In genomic region chr6:88190310-88191023, GRCm38 (mm10) we compare ENCODE assay signal across 9 mouse cellular contexts. TPM values are rescaled to one million over a fixed set of nuclear protein-coding genes. Genes with fewer than 3 reads are reported as not detected.
DNase-seq lines count a peak whose midpoint lies in the region; ATAC-seq lines count a peak whose summit lies in the region.
"Had no signal": no experiment of that assay in that cellular context is flagged by ENCODE, and none has a peak within 500 bp of the region (broad histone marks: within the 10 kb centered on the region; RNA-seq: fewer than 3 reads in every experiment).

No protein-coding gene starts in this region.

- H3K27me3 ChIP-seq in megakaryocyte, embryonic 14.5 days (replicated peaks), result peaks cover 78% of the 10 kb centered on the region
- peaks cover 94% of the 10 kb centered on the region for H3K27me3 ChIP-seq in heart, embryonic 15.5 days
- H3K27me3 ChIP-seq in liver, embryonic 16.5 days (ENCODE audit: control insufficient read depth, insufficient read depth, low read depth, low read length), result peaks cover 85% of the 10 kb centered on the region
- H3K27me3 ChIP-seq in neural tube, embryonic 15.5 days (replicated peaks), result peaks cover 86% of the 10 kb centered on the region

- H3K4me3 ChIP-seq in megakaryocyte, embryonic 14.5 days (replicated peaks), result peak overlapping the region; percentile 53
- peak overlapping the region; percentile 58 for H3K4me3 ChIP-seq in heart, embryonic 15.5 days
- H3K4me3 ChIP-seq in liver, embryonic 16.5 days (ENCODE audit: low read depth, low read length), result no peak overlapping the region
- peak overlapping the region; percentile 55; the same call in 1 of the 2 replicates for H3K4me3 ChIP-seq in neural tube, embryonic 15.5 days (replicated peaks)

- no peak overlapping the region for H3K27ac ChIP-seq in heart, embryonic 15.5 days
- no peak overlapping the region for H3K27ac ChIP-seq in liver, embryonic 16.5 days (ENCODE audit: low read length)
- no peak overlapping the region for H3K27ac ChIP-seq in neural tube, embryonic 15.5 days (replicated peaks)

- peaks cover 43% of the 10 kb centered on the region for H3K36me3 ChIP-seq in megakaryocyte, embryonic 14.5 days (replicated peaks; ENCODE audit: low read length)
- no peaks in the 10 kb centered on the region for H3K36me3 ChIP-seq in heart, embryonic 15.5 days
- no peaks in the 10 kb centered on the region for H3K36me3 ChIP-seq in liver, embryonic 16.5 days (ENCODE audit: control insufficient read depth, insufficient read depth)
- H3K36me3 ChIP-seq in neural tube, embryonic 15.5 days, result no peaks in the 10 kb centered on the region

- no peak for DNase-seq in cerebellum, postnatal 14 days
- DNase-seq in B cell, adult 2 months, result no peak
- no peak for DNase-seq in left cerebral cortex, postnatal 4 days

- peak overlapping the region; percentile 76 for H3K4me2 ChIP-seq in heart, embryonic 15.5 days
- H3K4me2 ChIP-seq in liver, embryonic 16.5 days (ENCODE audit: low read depth, low read length), result 0 out of 2 replicates have a peak overlapping the region, but pooled peaks have one; percentile 82
- peak overlapping the region; percentile 93 for H3K4me2 ChIP-seq in neural tube, embryonic 15.5 days

- WGBS in heart, embryonic 15.5 days, result 5% methylated on average over 49 of the region's 49 CpGs
- 12% methylated on average over 49 of the region's 49 CpGs for WGBS in liver, embryonic 16.5 days (ENCODE audit: insufficient replicate concordance)
- WGBS in neural tube, embryonic 15.5 days, result 2% methylated on average over 49 of the region's 49 CpGs

- intact Hi-C loops in left cerebral cortex, postnatal 4 days (cut with DNase I), result loop anchor here (10.0 kb wide), 1 partner anchor 304 kb away; no protein-coding TSS in a partner anchor

- peaks cover 58% of the 10 kb centered on the region for H3K4me1 ChIP-seq in megakaryocyte, embryonic 14.5 days
- H3K4me1 ChIP-seq in heart, embryonic 15.5 days (replicated peaks), result peaks cover 31% of the 10 kb centered on the region
- H3K4me1 ChIP-seq in liver, embryonic 16.5 days (ENCODE audit: control insufficient read depth, low read depth, low read length), result peaks cover 24% of the 10 kb centered on the region
- H3K4me1 ChIP-seq in neural tube, embryonic 15.5 days, result peaks cover 28% of the 10 kb centered on the region

- H3K9ac ChIP-seq in heart, embryonic 15.5 days, result no peak overlapping the region
- H3K9ac ChIP-seq in liver, embryonic 16.5 days (ENCODE audit: low read depth, low read length), result no peak overlapping the region
- no peak overlapping the region for H3K9ac ChIP-seq in neural tube, embryonic 15.5 days (replicated peaks)

- no peaks in the 10 kb centered on the region for H3K9me3 ChIP-seq in megakaryocyte, embryonic 14.5 days
- no peaks in the 10 kb centered on the region for H3K9me3 ChIP-seq in heart, embryonic 15.5 days (replicated peaks)
- no peaks in the 10 kb centered on the region for H3K9me3 ChIP-seq in liver, embryonic 16.5 days (replicated peaks; ENCODE audit: control insufficient read depth, low read length)
- no peaks in the 10 kb centered on the region for H3K9me3 ChIP-seq in neural tube, embryonic 15.5 days (replicated peaks)

- no peak for ATAC-seq in megakaryocyte, adult 5-6 weeks (ENCODE audit: poor library complexity, severe bottlenecking)
- ATAC-seq in heart, embryonic 15.5 days (replicated peaks; ENCODE audit: insufficient number of reproducible peaks, insufficient read depth, low FRiP score, low read depth), result no peak
- ATAC-seq in liver, embryonic 16.5 days (ENCODE audit: low read depth), result 0 out of 2 replicates have a peak, but pooled peaks have one; percentile 1
- ATAC-seq in neural tube, embryonic 15.5 days (ENCODE audit: low FRiP score), result no peak; the same call in 1 of the 2 replicates

RNA-seq across cellular contexts. Expression of gene Gata2, which starts 3.2 kb away (rescaled TPM):
- polyA plus RNA-seq in megakaryocyte, embryonic 14.5 days (2012; ENCODE audit: insufficient read depth, low replicate concordance), result 160 and 266 TPM in 2 replicates
- 21.4 and 22.3 TPM in 2 replicates for total RNA-seq in megakaryocyte, adult 5-6 weeks (2015)
- 11.3 and 13.5 TPM in 2 replicates for total RNA-seq in megakaryocyte, adult 5-6 weeks (2017)
- 14.0 and 20.4 TPM in 2 replicates for polyA plus RNA-seq in heart, embryonic 15.5 days (2015; fragmentation: Nextera tagmentation; extraction: Ambion mirVana)
- polyA plus RNA-seq in liver, embryonic 16.5 days (2015; fragmentation: Nextera tagmentation; extraction: Ambion mirVana), result 3.0 and 3.7 TPM in 2 replicates
- 7.2 and 14.3 TPM in 2 replicates for polyA plus RNA-seq in neural tube, embryonic 15.5 days (2015; fragmentation: Nextera tagmentation; extraction: Ambion mirVana)
- 1 to 10 TPM; 2.6 to 3.1 TPM for total RNA-seq in left cerebral cortex, postnatal 4 days (2021)

RNA-seq across cellular contexts. Expression of gene Dnajb8, which starts 31.6 kb away (rescaled TPM):
- polyA plus RNA-seq in megakaryocyte, embryonic 14.5 days (2012; ENCODE audit: insufficient read depth, low replicate concordance), result not detected in 2 replicates
- not detected in 2 replicates for total RNA-seq in megakaryocyte, adult 5-6 weeks (2015)
- not detected in 2 replicates for total RNA-seq in megakaryocyte, adult 5-6 weeks (2017)
- not detected in 2 replicates for polyA plus RNA-seq in heart, embryonic 15.5 days (2015; fragmentation: Nextera tagmentation; extraction: Ambion mirVana)
- not detected in 2 replicates for polyA plus RNA-seq in liver, embryonic 16.5 days (2015; fragmentation: Nextera tagmentation; extraction: Ambion mirVana)
- polyA plus RNA-seq in neural tube, embryonic 15.5 days (2015; fragmentation: Nextera tagmentation; extraction: Ambion mirVana), result not detected in 2 replicates
- total RNA-seq in left cerebral cortex, postnatal 4 days (2021), result not detected
- total RNA-seq: heart, postnatal 10 days had no signal
